Mouse (Mus musculus): ENCODE measurements around the gene Sypl.

DNA sequence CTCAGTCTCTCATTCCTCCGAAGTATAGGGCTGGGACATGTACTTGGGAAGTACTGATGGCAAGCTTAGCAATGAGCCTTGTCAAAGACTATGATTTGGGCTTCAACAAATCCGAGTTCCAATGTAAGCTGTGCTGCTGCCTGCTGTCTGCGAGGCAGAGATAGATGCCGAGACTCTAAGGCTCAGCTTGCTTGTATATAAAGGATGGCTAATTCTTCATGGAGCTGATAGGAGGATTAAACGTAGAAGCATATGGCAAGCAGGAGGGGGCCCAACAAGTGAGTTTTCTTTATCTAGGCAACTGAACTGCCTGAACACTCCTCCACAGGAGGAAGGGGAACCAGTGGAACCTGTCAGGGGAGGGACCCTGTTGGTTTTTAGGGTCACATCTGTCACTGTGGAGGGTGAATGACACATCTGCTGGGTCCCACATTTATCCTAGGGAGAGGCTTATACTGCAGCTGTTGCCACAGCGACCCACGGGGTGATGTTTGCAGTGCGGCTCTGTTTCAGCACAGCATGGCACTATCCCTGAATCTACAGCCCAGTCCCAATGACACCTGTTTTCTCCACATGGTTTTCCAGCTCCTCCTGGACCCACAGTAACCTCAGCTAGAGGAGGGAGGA is 49.8 kb downstream of the Sypl start:
- TF ChIP-seq POLR2A (IDR thresholded peaks at IDR 0.05; ENCODE audit: extremely low read depth, insufficient read depth, low read length) (no peak), CTCF (IDR thresholded peaks at IDR 0.05; ENCODE audit: extremely low read depth, insufficient read depth, low read length) (no peak)
